ENCODE assay signal across 8 mouse cellular contexts in genomic region chr1:172499765-172500441, GRCm38 (mm10). TPM values are rescaled to one million over a fixed set of nuclear protein-coding genes. Genes with fewer than 3 reads are reported as not detected.
DNase-seq lines count a peak whose midpoint lies in the region; ATAC-seq and TF ChIP-seq lines count a peak whose summit lies in the region.

TSS of gene Tagln2 (plus strand) at chr1:172500047.

- ATAC-seq in embryonic facial prominence, embryonic 11.5 days (replicated peaks; ENCODE audit: insufficient number of reproducible peaks, low FRiP score, low TSS enrichment, low read depth), result peak; percentile 39
- ATAC-seq in lung, embryonic 16.5 days (ENCODE audit: low read depth), result peak; percentile 71

- WGBS in embryonic facial prominence, embryonic 11.5 days, result 1% methylated on average over 30 of the region's 30 CpGs
- WGBS in lung, embryonic 16.5 days, result 3% methylated on average over 30 of the region's 30 CpGs
- 13% methylated on average over 30 of the region's 30 CpGs for WGBS in olfactory bulb, adult 2 months

- peak within 1 kb of the TSS; percentile 50 for H3K9ac ChIP-seq in embryonic facial prominence, embryonic 11.5 days (replicated peaks; ENCODE audit: low read length)
- peak within 1 kb of the TSS; percentile 79 for H3K9ac ChIP-seq in lung, embryonic 16.5 days (ENCODE audit: low read length)

- peaks cover 7% of the 10 kb centered on the region for H3K27me3 ChIP-seq in embryonic facial prominence, embryonic 11.5 days (ENCODE audit: control insufficient read depth, insufficient read depth, low read length)
- no peaks in the 10 kb centered on the region for H3K27me3 ChIP-seq in lung, embryonic 16.5 days (ENCODE audit: control insufficient read depth, insufficient read depth, low read depth, low read length)

- no peak for TF ChIP-seq CTCF in olfactory bulb, adult 2 months (IDR thresholded peaks at IDR 0.05; ENCODE audit: insufficient read depth, low read depth, low read length)

- H3K9me3 ChIP-seq in embryonic facial prominence, embryonic 11.5 days (replicated peaks; ENCODE audit: control insufficient read depth, low read length), result no peaks in the 10 kb centered on the region
- no peaks in the 10 kb centered on the region for H3K9me3 ChIP-seq in lung, embryonic 16.5 days (ENCODE audit: control insufficient read depth, low read length)

- H3K4me1 ChIP-seq in embryonic facial prominence, embryonic 11.5 days (ENCODE audit: control insufficient read depth, insufficient read depth, low read length), result peaks cover 7% of the 10 kb centered on the region; the same call in 1 of the 2 replicates
- peaks cover 35% of the 10 kb centered on the region for H3K4me1 ChIP-seq in lung, embryonic 16.5 days (replicated peaks; ENCODE audit: control insufficient read depth, insufficient read depth, low read length)
- peaks cover 38% of the 10 kb centered on the region for H3K4me1 ChIP-seq in olfactory bulb, adult 2 months (ENCODE audit: control insufficient read depth, insufficient read depth, low read length)

- TF ChIP-seq POLR2A in olfactory bulb, adult 2 months (IDR thresholded peaks at IDR 0.05; ENCODE audit: insufficient read depth, low read depth, low read length), result 0 out of 2 replicates have a peak, but pooled peaks have one; percentile 25

- 0 out of 2 replicates have a peak within 1 kb of the TSS, but pooled peaks have one; percentile 2 for H3K27ac ChIP-seq in embryonic facial prominence, embryonic 11.5 days (replicated peaks; ENCODE audit: low read depth, low read length)
- peak within 1 kb of the TSS; percentile 97 for H3K27ac ChIP-seq in lung, embryonic 16.5 days (ENCODE audit: low read length)
- no peak within 1 kb of the TSS for H3K27ac ChIP-seq in olfactory bulb, adult 2 months (ENCODE audit: insufficient read depth, low read depth, low read length)

- H3K4me3 ChIP-seq in embryonic facial prominence, embryonic 11.5 days (ENCODE audit: low read depth, low read length), result peak within 1 kb of the TSS; percentile 44
- peak within 1 kb of the TSS; percentile 67 for H3K4me3 ChIP-seq in lung, embryonic 16.5 days (ENCODE audit: low read length)
- H3K4me3 ChIP-seq in olfactory bulb, adult 2 months (ENCODE audit: insufficient read depth, low read depth, low read length), result peak within 1 kb of the TSS; percentile 46

- peak within 1 kb of the TSS; percentile 78 for H3K4me2 ChIP-seq in embryonic facial prominence, embryonic 11.5 days (ENCODE audit: low read depth, low read length)
- H3K4me2 ChIP-seq in lung, embryonic 16.5 days (ENCODE audit: low read depth, low read length), result peak within 1 kb of the TSS; percentile 61

- peaks cover 8% of the 10 kb centered on the region for H3K36me3 ChIP-seq in embryonic facial prominence, embryonic 11.5 days (replicated peaks; ENCODE audit: control insufficient read depth, insufficient read depth, low read depth, low read length)
- H3K36me3 ChIP-seq in lung, embryonic 16.5 days (ENCODE audit: control insufficient read depth, insufficient read depth, low read length), result peaks cover 2% of the 10 kb centered on the region; the same call in 1 of the 2 replicates

- peak; percentile 44 for DNase-seq in right cerebral cortex, postnatal 14 days
- no peak for DNase-seq in right cerebral cortex, postnatal 25 days
- peak; percentile 79 for DNase-seq in embryonic facial prominence, embryonic 11.5 days (ENCODE audit: low spot score)
- peak; percentile 93 to 94 for DNase-seq in heart, adult 9 months (ENCODE audit: low spot score in 2 of 2)
- DNase-seq in kidney, adult 9 months, result peak; percentile 92
- DNase-seq in urinary bladder, postnatal 14 days (ENCODE audit: low spot score), result peak; percentile 91

RNA-seq across cellular contexts. Expression of gene Tagln2, which starts in this region (rescaled TPM):
- polyA plus RNA-seq in embryonic facial prominence, embryonic 11.5 days (2014; fragmentation: Nextera tagmentation; extraction: Ambion mirVana), result 56.7 and 61.7 TPM in 2 replicates
- polyA plus RNA-seq in lung, embryonic 16.5 days (2015; fragmentation: Nextera tagmentation; extraction: Ambion mirVana), result 662 and 695 TPM in 2 replicates
- polyA plus RNA-seq in olfactory bulb, adult 2 months (2012; ENCODE audit: insufficient read depth, insufficient read length, low replicate concordance, missing spikeins), result not detected in 2 replicates
